Mouse (Mus musculus) cerebellum, postnatal 14 days (tissue): ENCODE measurements at regions not wholly inside any gene's neighbourhood (a gene's known extent, or its start where the extent isn't known, plus 50 kb on each side); places are given as distances from the start of the nearest gene placed in this dataset.
A peak's percentile ranks its signal among the peaks of the same experiment; 100 is the strongest.
"Not testable (repeated sequence)": the region's sequence is repeated elsewhere in the genome, so short reads cannot be mapped to it uniquely, and the experiment has no call there.

Experiments used
- DNase-seq, 2 experiments: peaks; one replicate each; pipeline ENCODE4 v3.0.0; 2021; ENCODE audit warnings: mixed read lengths in 2 of 2

DNA sequence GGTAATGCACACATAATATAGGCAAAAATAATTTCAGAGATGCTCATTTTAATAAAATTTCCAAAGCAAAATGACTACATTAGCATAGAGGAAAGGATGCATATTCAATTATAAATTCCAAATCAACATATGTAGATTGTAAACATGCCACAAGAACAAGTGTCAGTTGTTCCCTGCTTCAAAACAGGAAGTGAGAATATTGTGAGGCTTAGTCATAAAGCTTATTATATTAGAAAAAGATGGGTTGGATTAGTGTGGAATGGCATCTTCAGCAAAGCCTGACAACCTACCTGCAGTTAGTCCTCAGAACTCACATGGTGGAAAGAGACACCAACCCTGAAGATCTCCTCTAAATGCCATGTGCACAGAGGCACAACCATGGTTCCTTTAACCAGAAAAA, 92.1 kb downstream of the Susd5 start:
- not testable (repeated sequence) for DNase-seq

DNA sequence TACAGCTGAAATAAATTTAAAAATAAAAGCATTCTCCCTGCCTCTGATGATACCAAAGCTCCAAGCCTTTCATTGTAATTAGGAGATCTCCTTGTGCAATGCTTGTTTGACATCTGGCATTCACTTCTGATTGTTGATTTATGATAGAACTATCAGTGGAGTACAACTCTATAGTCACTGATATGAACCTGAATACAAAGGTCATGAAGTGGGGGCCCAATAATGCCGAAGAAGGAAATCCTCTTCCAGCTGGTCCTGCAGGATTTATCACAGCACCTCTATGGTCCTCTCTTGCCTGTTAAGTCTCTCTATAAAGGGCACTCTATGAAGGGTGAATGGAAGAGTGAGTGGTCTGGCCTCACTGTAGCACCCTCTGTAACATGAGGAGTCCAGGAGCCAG, 132.4 kb downstream of the Susd5 start:
- not testable (repeated sequence) for DNase-seq

DNA sequence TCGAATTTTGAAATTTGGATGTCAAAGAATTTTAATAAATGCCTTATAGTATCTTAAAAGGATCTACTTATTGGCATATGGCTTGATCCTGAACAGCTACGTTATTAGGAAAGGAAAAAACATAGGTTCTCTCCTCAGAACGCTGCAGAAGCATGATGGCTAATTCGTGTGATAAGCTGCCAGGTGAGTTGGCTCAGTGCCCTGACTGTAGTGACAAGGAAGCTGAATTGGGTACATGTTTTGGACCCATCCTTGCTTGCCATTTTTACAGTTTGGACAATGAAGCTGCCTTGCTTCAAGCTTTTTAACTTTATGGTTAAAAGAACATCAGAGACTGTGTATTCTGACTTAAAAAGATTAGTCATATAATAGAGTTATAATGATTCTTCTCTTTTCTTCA, 128.9 kb upstream of the Bcl2a1c start:
- peak; percentile 41 to 62 for DNase-seq

DNA sequence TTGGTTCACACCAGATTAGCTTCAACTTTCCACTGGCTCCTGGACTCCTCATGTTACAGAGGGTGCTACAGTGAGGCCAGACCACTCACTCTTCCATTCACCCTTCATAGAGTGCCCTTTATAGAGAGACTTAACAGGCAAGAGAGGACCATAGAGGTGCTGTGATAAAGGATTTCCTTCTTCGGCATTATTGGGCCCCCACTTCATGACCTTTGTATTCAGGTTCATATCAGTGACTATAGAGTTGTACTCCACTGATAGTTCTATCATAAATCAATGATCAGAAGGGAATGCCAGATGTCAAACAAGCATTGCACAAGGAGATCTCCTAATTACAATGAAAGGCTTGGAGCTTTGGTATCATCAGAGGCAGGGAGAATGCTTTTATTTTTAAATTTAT, 89.4 kb upstream of the Bcl2a1c start:
- DNase-seq = not testable (repeated sequence)

DNA sequence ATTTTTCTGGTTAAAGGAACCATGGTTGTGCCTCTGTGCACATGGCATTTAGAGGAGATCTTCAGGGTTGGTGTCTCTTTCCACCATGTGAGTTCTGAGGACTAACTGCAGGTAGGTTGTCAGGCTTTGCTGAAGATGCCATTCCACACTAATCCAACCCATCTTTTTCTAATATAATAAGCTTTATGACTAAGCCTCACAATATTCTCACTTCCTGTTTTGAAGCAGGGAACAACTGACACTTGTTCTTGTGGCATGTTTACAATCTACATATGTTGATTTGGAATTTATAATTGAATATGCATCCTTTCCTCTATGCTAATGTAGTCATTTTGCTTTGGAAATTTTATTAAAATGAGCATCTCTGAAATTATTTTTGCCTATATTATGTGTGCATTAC, 50.3 kb upstream of the Bcl2a1c start:
- not testable (repeated sequence) for DNase-seq
